Mouse (Mus musculus): ENCODE data around the gene Gnl2.

DNA sequence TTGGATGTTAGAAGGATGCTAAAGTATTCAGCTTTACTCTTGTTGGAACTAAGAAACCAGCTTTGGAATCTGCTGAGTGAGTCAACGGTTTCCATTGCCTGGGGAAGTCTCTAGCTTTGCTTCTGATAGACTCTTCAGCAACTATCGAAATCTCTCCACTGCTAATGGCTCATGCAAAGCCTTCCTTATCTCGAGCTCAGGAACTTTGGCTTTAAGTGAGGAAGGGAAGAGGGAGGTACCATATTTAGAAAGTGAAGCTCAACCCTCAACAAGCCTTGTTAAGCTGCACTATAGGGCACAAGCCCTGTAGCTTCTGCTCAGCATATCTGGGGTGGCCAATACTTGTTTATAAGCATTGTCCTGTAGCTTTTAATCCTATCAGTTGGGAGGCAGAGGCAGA, 40.9 kb downstream of the Gnl2 start:
- no peak for TF ChIP-seq CTCF (conservative IDR thresholded peaks at IDR 0.05; ENCODE audit: insufficient read depth, insufficient read length, low read depth, low read length)
- TF ChIP-seq POLR2A (IDR thresholded peaks at IDR 0.05; ENCODE audit: low read depth, low read length) = no peak

Data from kidney, adult 2 months (tissue).